Mouse (Mus musculus) neural tube, embryonic 12.5 days (tissue): ENCODE results near the gene Vps41. TPM values are rescaled to one million over a fixed set of nuclear protein-coding genes. Genes with fewer than 3 reads are reported as not detected.
A peak's percentile ranks its signal among the peaks of the same experiment; 100 is the strongest.

ENCODE experiments used
- ATAC-seq: fragments of 200-750 bp; cut with Nextera tagmentation; 2 replicates; pipeline ENCODE4 v1.8.0; 2017; ENCODE audit warnings: low read depth, mild to moderate bottlenecking, moderate TSS enrichment, moderate library complexity; ENCODE audit not compliant: low FRiP score
- H3K27ac ChIP-seq: fragments of 300-500 bp; sonication (generic); 2 replicates; pipeline ENCODE4 v1.5.1; 2016
- H3K27me3 ChIP-seq: fragments of 300-500 bp; sonication (generic); replicated peaks from 2 replicates; pipeline ENCODE4 v1.6.1; 2016; ENCODE audit warnings: mild to moderate bottlenecking
- H3K36me3 ChIP-seq: fragments of 300-500 bp; sonication (generic); 2 replicates; pipeline ENCODE4 v1.6.1; 2016; ENCODE audit warnings: mild to moderate bottlenecking
- H3K4me1 ChIP-seq: fragments of 300-500 bp; sonication (generic); 2 replicates; pipeline ENCODE4 v1.6.1; 2016
- H3K4me2 ChIP-seq: fragments of 300-500 bp; sonication (generic); replicated peaks from 2 replicates; pipeline ENCODE4 v1.6.1; 2016; ENCODE audit warnings: mild to moderate bottlenecking
- H3K4me3 ChIP-seq: fragments of 300-500 bp; sonication (generic); 2 replicates; pipeline ENCODE4 v1.5.1; 2016
- H3K9ac ChIP-seq: fragments of 300-500 bp; sonication (generic); 2 replicates; pipeline ENCODE4 v1.6.1; 2016; ENCODE audit warnings: mild to moderate bottlenecking
- H3K9me3 ChIP-seq: fragments of 300-500 bp; sonication (generic); 2 replicates; pipeline ENCODE4 v1.6.1; 2016; ENCODE audit warnings: mild to moderate bottlenecking
- WGBS: fragments of 180-500 bp; shearing (Covaris S2); methylation state at CpG from one replicate; pipeline ENCODE4 v1.1.7; 2016; 5-methylcytosine and 5-hydroxymethylcytosine counted together
- polyA plus RNA-seq: library from polyadenylated mRNA; unstranded; fragments of >200 nt; fragmentation: Nextera tagmentation; extraction: Ambion mirVana; gene quantifications from 2 replicates; pipeline ENCODE4 v1.2.1, GENCODE M21; 2016

The Vps41 gene
- 102 and 106 TPM in 2 replicates for polyA plus RNA-seq

DNA sequence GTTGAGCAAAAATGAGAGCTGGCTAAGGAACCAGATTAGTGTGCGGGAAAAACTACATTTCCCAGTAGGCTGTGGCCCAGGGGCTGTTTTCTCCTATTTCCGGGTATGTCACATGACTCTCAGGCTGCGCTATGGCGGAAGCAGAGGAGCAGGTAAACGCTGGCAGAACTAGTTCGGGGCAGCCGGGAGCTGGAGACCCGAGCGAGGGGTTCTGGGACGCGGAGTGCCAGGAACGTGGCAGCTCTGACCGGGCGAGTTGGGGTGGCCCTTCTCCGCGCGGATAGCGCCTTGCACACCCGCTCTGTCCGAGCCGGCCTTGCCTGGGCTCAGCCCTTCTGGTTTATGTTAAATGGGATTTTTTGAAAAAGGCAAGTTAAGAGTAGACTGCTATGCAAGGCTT is at the start of gene Vps41:
TSS of gene Vps41 (plus strand) at position 102 of the 400 bp plus-strand sequence.
- H3K36me3 ChIP-seq = no peaks in the 10 kb centered on the region
- peak within 1 kb of the TSS; percentile 79 for H3K4me3 ChIP-seq
- peak; percentile 99 for ATAC-seq
- under 1% methylated on average over 21 of the region's 21 CpGs for WGBS
- peak within 1 kb of the TSS; percentile 83 for H3K9ac ChIP-seq
- peak within 1 kb of the TSS; percentile 59 for H3K4me2 ChIP-seq
- H3K9me3 ChIP-seq = no peaks in the 10 kb centered on the region
- H3K4me1 ChIP-seq = peaks cover 6% of the 10 kb centered on the region; the same call in 1 of the 2 replicates
- H3K27ac ChIP-seq = no peak within 1 kb of the TSS
- H3K27me3 ChIP-seq = no peaks in the 10 kb centered on the region

DNA sequence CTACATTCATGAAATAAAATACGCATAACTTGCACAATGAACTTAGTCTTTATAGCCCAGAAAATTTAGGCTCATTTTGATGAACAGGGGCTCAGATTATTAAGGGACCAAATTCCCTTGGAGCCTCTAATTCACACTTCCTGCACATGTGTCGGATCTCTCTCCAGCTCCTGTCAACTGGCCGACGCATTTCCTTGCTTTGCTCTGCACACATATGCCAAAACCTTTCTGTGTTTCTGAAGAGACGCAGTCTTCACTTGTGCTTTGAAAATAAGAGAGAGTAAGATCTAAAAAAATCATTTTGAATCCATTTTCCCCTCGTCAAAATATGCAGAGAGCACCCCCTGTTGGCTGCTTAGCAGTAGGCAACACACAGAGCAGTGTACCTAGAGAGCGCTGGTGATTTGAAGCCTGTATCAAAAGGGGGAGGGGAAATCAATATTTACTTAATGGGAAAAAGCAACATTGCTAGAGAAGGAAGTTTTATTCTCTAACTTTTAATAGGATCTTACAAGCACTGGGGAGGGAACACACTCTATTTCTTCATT is 18.5 kb upstream of the Vps41 start:
- peak; percentile 33; the same call in 1 of the 2 replicates for ATAC-seq
- no peaks in the 10 kb centered on the region for H3K4me1 ChIP-seq
- no peaks in the 10 kb centered on the region for H3K27me3 ChIP-seq
- H3K9me3 ChIP-seq = no peaks in the 10 kb centered on the region
- 50% methylated on average over 7 of the region's 7 CpGs for WGBS
- no peak overlapping the region for H3K4me3 ChIP-seq
- H3K27ac ChIP-seq = no peak overlapping the region
- no peaks in the 10 kb centered on the region for H3K36me3 ChIP-seq
- no peak overlapping the region for H3K4me2 ChIP-seq
- no peak overlapping the region for H3K9ac ChIP-seq

DNA sequence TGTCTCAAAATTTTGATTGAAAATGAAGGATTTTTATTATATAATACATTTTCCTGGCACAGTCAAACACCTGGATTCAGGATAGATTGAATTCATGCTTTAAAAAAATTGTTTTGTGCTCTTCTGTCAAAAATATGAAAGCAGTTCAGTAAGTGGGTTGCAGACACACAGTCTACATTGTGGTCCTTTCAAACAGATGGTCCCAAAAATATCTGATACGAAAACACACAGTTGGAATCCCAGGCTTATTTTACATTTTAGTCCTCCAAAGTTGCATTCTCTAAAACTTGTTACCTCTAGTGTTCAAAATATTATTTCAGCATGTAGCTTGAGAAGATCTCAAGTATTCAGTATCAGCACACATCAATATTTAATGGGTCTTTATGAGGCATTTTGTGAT is 5.4 kb upstream of the Vps41 start:
- H3K9me3 ChIP-seq = no peaks in the 10 kb centered on the region
- no peak for ATAC-seq
- no peak overlapping the region for H3K9ac ChIP-seq
- H3K27me3 ChIP-seq = no peaks in the 10 kb centered on the region
- H3K36me3 ChIP-seq = no peaks in the 10 kb centered on the region
- H3K4me1 ChIP-seq = no peaks in the 10 kb centered on the region
- no peak overlapping the region for H3K4me2 ChIP-seq
- 95% methylated on average over 1 of the region's 1 CpGs for WGBS
- H3K27ac ChIP-seq = no peak overlapping the region
- H3K4me3 ChIP-seq = no peak overlapping the region

- Histone ChIP-seq H3K27ac (no peak overlapping the region), H3K4me2 (no peak overlapping the region), H3K9me3 (no peaks in the 10 kb centered on the region), H3K9ac (no peak overlapping the region), H3K36me3 (no peaks in the 10 kb centered on the region), H3K4me3 (no peak overlapping the region), H3K27me3 (no peaks in the 10 kb centered on the region), H3K4me1 (peaks cover 6% of the 10 kb centered on the region; the same call in 1 of the 2 replicates)
- 46% methylated on average over 5 of the region's 5 CpGs for WGBS
- ATAC-seq = peak; percentile 49
These were observed 379 bp upstream of the Vps41 start for GRCm38 (mm10) chr13:18716707-18717106.

DNA sequence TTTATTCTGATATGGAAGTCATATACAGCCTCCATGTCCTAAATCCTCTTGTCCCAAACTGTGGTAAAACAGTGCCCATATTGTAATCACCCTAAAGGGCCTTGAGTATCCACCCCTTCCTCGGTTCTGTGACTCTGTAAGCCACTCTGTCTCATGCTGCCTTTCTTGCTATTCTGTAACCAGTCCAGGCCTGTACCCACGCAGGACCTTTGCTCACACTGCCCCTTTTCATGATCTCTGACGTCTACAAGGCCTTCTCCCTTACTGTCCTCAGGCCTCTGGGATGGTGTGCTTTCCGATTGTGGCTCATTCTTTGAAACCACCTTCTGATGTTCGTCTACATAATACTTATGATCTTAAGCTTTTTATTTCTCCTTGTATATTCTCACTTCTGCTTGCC is 1.4 kb downstream of the Vps41 start:
- no peak overlapping the region for H3K9ac ChIP-seq
- H3K36me3 ChIP-seq = 0 out of 2 replicates have a peak, but pooled peaks cover 3% of the 10 kb centered on the region
- H3K4me2 ChIP-seq = no peak overlapping the region
- no peak for ATAC-seq
- H3K4me3 ChIP-seq = no peak overlapping the region
- H3K27ac ChIP-seq = no peak overlapping the region
- WGBS = 83% methylated on average over 5 of the region's 5 CpGs
- no peaks in the 10 kb centered on the region for H3K9me3 ChIP-seq
- H3K27me3 ChIP-seq = no peaks in the 10 kb centered on the region
- peaks cover 6% of the 10 kb centered on the region; the same call in 1 of the 2 replicates for H3K4me1 ChIP-seq

- Histone ChIP-seq H3K36me3 (peaks cover 14% of the 10 kb centered on the region), H3K9ac (no peak overlapping the region), H3K4me1 (no peaks in the 10 kb centered on the region), H3K27me3 (no peaks in the 10 kb centered on the region), H3K27ac (no peak overlapping the region), H3K4me2 (no peak overlapping the region), H3K9me3 (no peaks in the 10 kb centered on the region), H3K4me3 (no peak overlapping the region)
- WGBS = 95% methylated on average over 3 of the region's 3 CpGs
- ATAC-seq = no peak
These were observed 13.6 kb downstream of the Vps41 start for GRCm38 (mm10) chr13:18730666-18731065.

DNA sequence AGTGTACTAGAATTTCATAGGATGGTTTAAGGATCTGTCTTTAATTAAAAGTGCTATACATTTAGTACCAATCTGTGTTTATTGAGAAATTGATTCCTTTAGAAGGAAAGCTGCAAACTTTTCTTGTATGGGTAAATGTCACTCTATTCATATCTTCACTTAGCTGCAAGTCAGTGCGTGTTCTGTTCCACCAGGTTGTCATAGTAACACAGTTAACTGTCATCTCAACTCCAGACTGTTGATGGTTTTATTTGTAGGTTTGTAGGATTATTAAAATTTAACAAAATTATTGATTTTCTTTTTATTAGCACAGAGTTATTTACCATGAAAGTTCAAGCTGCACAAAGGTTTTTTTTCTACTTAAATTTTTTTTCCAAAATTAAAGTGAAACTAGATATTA is 19.5 kb downstream of the Vps41 start:
- 78% methylated on average over 1 of the region's 1 CpGs for WGBS
- H3K27me3 ChIP-seq = no peaks in the 10 kb centered on the region
- H3K36me3 ChIP-seq = peaks cover 23% of the 10 kb centered on the region
- no peaks in the 10 kb centered on the region for H3K4me1 ChIP-seq
- no peaks in the 10 kb centered on the region; the same call in 1 of the 2 replicates for H3K9me3 ChIP-seq
- ATAC-seq = no peak
- no peak overlapping the region for H3K4me3 ChIP-seq
- H3K27ac ChIP-seq = no peak overlapping the region
- H3K4me2 ChIP-seq = no peak overlapping the region
- H3K9ac ChIP-seq = no peak overlapping the region

DNA sequence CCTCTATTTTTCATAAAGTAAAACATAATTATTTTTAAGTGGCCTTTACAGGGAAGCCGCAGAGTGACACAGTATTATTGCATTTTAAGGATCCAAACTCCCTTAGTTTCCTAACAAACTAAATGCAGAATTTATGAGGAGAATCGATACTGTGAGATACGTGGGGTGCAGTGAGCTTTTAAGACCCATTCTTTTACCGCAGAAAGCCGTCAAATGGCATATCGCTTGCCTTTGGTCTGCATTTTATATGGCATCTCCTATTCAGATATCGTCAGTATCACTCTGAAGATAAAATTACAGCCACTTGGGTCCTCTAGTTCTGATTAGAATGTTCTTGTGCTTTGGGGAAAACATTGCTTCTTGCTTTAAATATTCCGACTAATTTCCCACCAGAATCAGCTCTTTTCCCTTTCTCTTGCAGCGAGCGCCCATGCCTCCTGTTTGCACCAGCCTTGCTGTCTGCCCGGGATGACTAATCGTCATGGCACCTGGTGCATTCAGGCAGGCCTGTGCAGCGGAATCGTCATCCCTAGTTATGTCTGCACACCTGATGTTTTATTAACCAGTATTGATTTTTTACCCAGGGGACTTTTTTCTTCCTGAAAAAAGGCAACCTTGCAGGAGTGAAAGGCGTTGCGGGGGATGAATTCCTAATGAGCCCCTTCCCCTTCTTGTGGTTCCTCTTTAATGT is 26.6 kb downstream of the Vps41 start:
- no peaks in the 10 kb centered on the region; the same call in 1 of the 2 replicates for H3K9me3 ChIP-seq
- no peak overlapping the region for H3K4me3 ChIP-seq
- 77% methylated on average over 16 of the region's 16 CpGs for WGBS
- no peaks in the 10 kb centered on the region for H3K27me3 ChIP-seq
- H3K36me3 ChIP-seq = peaks cover 25% of the 10 kb centered on the region
- no peak overlapping the region for H3K9ac ChIP-seq
- peak; percentile 58; the same call in 1 of the 2 replicates for ATAC-seq
- H3K4me2 ChIP-seq = no peak overlapping the region
- H3K4me1 ChIP-seq = no peaks in the 10 kb centered on the region
- H3K27ac ChIP-seq = no peak overlapping the region

DNA sequence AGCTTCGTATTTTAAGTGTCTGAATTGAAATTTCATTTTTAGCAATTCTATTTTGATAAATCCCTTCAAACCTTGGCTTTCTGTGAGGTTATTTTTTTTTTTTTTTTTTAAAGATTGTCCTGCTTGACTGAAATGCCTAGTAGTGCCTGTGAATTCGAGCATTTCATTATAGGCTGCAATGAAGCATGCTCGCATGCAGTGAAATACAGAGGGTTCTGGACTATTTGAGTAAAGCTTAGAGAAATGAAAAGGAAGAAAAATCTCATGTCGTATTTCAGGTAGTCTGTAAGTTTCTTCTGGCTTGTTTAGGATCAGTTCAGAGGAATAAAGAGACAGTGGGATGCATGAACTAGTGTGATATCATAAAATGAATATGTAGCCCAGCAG is 27.2 kb downstream of the Vps41 start:
- H3K4me2 ChIP-seq = no peak overlapping the region
- no peak overlapping the region for H3K27ac ChIP-seq
- H3K9me3 ChIP-seq = no peaks in the 10 kb centered on the region; the same call in 1 of the 2 replicates
- WGBS = 77% methylated on average over 4 of the region's 4 CpGs
- no peak overlapping the region for H3K9ac ChIP-seq
- H3K27me3 ChIP-seq = no peaks in the 10 kb centered on the region
- H3K4me1 ChIP-seq = no peaks in the 10 kb centered on the region
- H3K4me3 ChIP-seq = no peak overlapping the region
- ATAC-seq = no peak
- peaks cover 24% of the 10 kb centered on the region for H3K36me3 ChIP-seq

DNA sequence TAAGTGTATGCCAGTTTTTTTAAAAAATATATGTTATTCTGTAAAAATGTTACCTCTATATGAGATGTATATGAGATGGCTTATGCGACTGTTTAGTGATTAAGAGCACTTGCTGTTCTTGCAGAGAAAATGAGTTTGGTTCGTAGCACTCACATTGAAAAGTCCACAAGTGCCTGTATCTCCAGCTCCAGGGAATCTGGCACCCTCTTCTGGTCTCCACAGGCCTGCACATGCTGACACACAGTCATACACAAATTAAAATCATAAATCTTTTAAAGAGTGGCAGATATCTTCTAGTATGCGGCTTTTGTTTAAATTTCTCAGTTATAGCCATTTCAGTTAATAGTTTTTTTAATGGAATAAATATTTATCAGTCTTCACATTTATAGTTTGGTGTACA is 40.9 kb downstream of the Vps41 start:
- no peak for ATAC-seq
- Histone ChIP-seq H3K36me3 (no peaks in the 10 kb centered on the region), H3K4me1 (no peaks in the 10 kb centered on the region), H3K27me3 (no peaks in the 10 kb centered on the region), H3K27ac (no peak overlapping the region), H3K9ac (no peak overlapping the region), H3K9me3 (no peaks in the 10 kb centered on the region), H3K4me2 (no peak overlapping the region), H3K4me3 (no peak overlapping the region)
- WGBS = 86% methylated on average over 3 of the region's 3 CpGs

- 90% methylated on average over 5 of the region's 5 CpGs for WGBS
- no peaks in the 10 kb centered on the region for H3K27me3 ChIP-seq
These were observed 42.4 kb downstream of the Vps41 start for GRCm38 (mm10) chr13:18759361-18760056.

DNA sequence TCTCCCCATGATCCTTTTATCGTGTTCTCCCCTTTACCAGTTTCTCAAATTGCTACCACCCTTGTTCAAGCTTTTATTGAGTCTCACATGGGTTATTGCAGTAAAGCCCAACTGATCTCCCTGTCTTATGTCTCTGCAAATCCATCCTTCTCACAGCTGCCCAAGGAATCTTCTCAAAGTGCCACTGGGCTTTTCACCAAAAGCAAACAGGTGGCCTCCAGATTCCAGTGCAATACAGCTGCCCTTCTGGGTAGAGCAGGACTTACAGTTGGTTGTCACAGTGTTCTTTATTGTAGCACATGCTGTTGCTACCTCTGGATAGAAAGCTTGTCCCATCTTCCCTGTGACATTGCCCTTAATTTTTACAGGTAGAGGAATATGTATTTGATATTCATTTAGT is 44.4 kb downstream of the Vps41 start:
- WGBS = 15% methylated on average over 1 of the region's 1 CpGs
- no peak overlapping the region for H3K4me2 ChIP-seq
- H3K27me3 ChIP-seq = no peaks in the 10 kb centered on the region
- H3K36me3 ChIP-seq = no peaks in the 10 kb centered on the region
- ATAC-seq = no peak
- no peak overlapping the region for H3K9ac ChIP-seq
- H3K27ac ChIP-seq = no peak overlapping the region
- no peaks in the 10 kb centered on the region for H3K4me1 ChIP-seq
- H3K4me3 ChIP-seq = no peak overlapping the region
- no peaks in the 10 kb centered on the region for H3K9me3 ChIP-seq

More at GRCm38 (mm10) chr13:18759361-18760056, 42.4 kb downstream of the Vps41 start:
- Histone ChIP-seq H3K4me1 (no peaks in the 10 kb centered on the region), H3K36me3 (no peaks in the 10 kb centered on the region), H3K27ac (no peak overlapping the region), H3K4me2 (no peak overlapping the region), H3K9me3 (no peaks in the 10 kb centered on the region), H3K9ac (no peak overlapping the region), H3K4me3 (no peak overlapping the region)
- no peak for ATAC-seq
